Mouse (Mus musculus) spleen, embryonic (tissue): Measurements from ENCODE around the gene Ifrd2.
"Not testable (repeated sequence)": the region's sequence is repeated elsewhere in the genome, so short reads cannot be mapped to it uniquely, and the experiment has no call there.

ENCODE experiments used
- CTCF ChIA-PET: fragments of 350-600 bp; sonication (Branson Sonifier 250); formaldehyde crosslinking; loops from one replicate; lab custom pipeline; 2022; lab: Charles Lee

The Ifrd2 gene

DNA sequence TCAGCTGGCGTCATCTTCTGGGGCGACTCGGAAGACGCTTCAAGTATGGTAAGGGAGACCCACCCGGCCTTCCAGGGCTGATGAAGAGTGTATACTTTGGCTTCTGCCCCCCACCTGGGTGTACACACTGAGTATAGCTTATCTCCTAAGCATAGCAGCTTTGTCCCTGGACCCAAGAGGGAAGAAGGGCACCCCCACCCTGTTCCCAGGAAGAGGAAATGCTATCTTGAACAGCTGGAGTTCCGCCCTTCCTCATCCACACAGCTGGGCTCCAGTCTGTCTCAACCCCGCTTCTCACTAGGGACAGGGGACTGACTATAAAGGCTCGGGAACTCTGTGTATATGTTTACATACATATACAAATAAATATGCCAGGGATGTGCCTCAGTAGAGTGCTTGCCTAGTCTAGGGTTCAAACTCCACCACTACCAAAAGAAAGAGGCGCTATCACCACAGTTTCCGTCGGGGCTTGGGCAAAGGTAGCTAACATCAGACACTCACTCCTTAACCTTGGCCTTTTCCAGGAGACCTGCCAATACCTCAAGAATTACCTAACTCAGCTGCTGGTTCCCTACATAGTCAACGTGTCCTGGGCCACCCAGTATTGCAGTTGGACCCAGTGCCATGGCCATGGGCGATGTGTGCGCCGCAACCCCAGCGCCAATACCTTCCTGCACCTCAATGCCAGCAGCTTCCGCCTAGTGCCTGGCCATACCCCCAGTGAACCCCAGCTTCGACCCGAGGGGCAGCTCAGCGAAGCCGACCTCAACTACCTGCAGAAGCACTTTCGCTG lies 15.7 kb upstream of the Ifrd2 start:
- CTCF ChIA-PET: no interaction called here

DNA sequence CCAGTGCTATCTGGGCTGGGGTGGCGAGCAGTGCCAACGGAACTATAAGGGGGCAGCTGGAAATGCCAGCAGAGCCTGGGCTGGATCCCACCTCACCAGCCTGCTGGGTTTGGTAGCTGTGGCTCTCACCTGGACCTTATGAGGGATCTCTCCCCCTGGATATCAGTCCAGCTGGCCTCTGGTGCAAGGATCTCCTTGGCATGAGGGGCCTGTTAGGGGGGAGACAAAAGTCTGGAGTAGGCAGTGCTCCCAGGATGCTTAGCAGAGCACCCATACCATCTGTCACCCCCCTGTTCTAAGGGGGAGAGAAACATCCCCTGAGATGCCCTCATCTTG lies 15.1 kb upstream of the Ifrd2 start:
- CTCF ChIA-PET: interaction anchor here (0.7 kb wide), 2 partner anchors 7 to 1095 kb away, joined by 3 to 12 read pairs; no protein-coding TSS in a partner anchor

DNA sequence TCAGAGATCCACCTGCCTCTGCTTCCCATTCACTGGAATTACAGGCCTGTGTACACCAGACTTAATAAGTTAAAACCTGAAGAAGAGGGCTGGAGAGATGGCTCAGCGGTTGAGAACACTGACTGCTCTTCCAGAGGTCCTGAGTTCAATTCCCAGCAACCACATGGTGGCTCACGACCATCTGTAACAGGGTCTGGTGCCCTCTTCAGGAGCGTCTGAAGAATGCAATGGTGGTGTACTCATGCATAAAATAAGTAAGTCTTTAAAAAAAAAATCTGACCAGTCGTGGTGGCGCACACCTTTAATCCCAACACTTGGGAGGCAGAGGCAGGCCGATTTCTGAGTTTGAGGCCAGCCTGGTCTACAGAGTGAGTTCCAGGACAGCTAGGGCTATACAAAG lies 13.7 kb upstream of the Ifrd2 start:
- CTCF ChIA-PET: not testable (repeated sequence)

- CTCF ChIA-PET: no interaction called here
Measured at GRCm38 (mm10) chr9:107575579-107576356, 11.7 kb upstream of the Ifrd2 start.

DNA sequence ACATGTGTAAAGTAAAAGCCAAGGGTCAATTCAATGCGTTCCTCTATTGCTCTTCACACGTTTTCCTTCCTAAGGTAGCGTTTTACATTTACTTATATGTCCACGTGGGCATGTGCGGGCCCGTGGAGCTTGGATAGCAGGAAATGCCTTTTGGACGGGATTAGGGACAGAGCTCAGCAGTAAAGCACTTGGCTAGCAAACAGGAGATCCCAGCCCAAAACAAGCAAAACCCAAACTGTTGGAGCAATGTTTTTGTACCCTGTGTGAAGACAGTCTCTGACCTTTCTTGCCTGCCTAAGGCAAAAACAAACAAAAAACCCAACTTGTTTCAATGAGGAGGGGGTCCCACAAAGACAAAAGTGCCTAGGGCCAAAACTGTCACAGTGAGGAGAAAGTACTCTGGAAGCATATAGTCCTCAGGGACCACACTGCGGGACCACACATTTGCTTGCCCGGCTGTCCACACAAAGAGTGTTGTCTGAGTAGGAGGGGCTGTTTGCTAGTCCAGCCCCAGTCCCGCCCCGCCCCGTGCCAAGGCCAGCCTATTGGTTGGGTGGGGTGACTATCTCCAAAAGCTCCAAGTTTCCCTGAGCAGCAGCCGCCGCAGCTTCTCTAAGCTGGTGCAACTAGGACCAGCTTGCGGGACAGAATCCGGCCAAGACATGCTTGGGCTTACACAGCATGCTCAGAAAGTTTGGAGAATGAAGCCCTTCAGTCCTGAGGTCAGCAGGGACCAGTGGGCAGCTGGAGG lies 10.9 kb upstream of the Ifrd2 start, which contains the start of gene Hyal1:
TSS of gene Hyal1 (plus strand) at position 571 of the 751 bp plus-strand sequence.
- CTCF ChIA-PET: no interaction called here

GRCm38 (mm10) chr9:107577871-107578270 lies 9.6 kb upstream of the Ifrd2 start:
- CTCF ChIA-PET: no interaction called here

- CTCF ChIA-PET: interaction anchor here (1.7 kb wide), 1 partner anchor 13 kb away, joined by 4 read pairs; no protein-coding TSS in a partner anchor
Measured at GRCm38 (mm10) chr9:107578587-107578986, 8.9 kb upstream of the Ifrd2 start, which contains the start of gene Naa80. Naa80 (plus strand) TSS chr9:107578887.

DNA sequence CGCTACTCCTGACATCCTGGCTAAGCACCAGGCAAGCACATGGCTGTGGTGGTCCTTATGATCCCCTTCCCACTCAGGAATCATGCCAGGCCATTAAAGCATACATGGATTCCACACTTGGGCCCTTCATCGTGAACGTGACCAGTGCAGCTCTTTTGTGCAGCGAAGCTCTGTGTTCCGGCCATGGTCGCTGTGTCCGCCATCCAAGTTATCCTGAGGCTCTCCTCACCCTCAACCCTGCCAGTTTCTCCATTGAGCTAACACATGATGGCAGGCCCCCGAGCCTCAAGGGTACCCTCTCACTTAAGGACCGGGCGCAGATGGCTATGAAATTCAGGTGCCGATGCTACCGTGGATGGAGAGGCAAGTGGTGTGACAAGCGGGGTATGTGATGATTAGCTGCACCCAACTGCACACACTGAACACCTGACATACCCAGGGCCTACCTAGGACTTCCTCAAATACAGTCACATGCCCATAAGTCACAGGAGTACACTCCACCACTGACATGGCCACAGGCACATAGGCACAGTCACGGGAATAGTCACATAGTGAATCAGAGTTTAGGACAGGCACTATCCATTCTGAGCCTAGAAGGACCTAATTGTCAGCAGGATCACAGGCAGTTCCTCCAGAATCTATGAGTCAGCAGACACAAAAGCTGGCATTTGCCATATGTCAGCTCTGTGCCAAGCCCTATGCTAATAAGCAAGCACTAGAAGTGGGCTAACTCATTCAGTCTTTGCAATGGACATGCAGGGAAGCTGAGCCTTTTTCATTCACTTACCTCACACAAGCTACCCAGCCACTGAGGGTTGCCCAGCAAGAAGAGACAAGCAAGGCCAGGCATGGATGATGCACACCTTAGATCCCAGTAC lies 8.2 kb upstream of the Ifrd2 start:
- CTCF ChIA-PET: interaction anchor here (1.7 kb wide), 1 partner anchor 14 kb away, joined by 4 read pairs; no protein-coding TSS in a partner anchor

- CTCF ChIA-PET: interaction anchor here (0.7 kb wide), 1 partner anchor 33 kb away, joined by 3 read pairs; no protein-coding TSS in a partner anchor
Measured at GRCm38 (mm10) chr9:107580501-107581317, 6.7 kb upstream of the Ifrd2 start, which contains the start of gene Hyal3. Hyal3 (plus strand) TSS chr9:107580818.

DNA sequence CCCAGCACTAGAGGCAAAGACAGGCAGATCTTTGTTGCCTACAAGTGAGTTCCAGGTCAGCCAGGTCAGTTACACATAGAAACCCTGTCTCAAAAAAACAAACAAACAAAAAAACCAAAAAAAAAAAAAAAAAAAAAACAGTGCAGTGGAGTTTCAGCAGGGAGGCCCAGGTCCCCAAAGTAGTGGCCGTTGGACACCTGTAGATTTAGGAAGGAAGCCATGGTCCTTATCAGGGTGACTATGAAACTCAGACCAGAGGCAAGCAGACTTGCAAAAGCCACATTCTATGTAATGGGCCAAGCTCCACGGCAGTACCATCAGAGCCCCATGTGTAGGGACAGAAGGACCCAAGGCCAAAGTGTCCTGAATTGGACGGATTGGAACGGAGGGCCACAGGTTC lies 5.9 kb upstream of the Ifrd2 start:
- CTCF ChIA-PET: interaction anchor here (0.7 kb wide), 1 partner anchor 1346 kb away, joined by 6 read pairs; no protein-coding TSS in a partner anchor

- CTCF ChIA-PET: no interaction called here
Measured at GRCm38 (mm10) chr9:107582509-107583062, 4.9 kb upstream of the Ifrd2 start.

- CTCF ChIA-PET: no interaction called here
Measured at GRCm38 (mm10) chr9:107583174-107583573, 4.3 kb upstream of the Ifrd2 start.

DNA sequence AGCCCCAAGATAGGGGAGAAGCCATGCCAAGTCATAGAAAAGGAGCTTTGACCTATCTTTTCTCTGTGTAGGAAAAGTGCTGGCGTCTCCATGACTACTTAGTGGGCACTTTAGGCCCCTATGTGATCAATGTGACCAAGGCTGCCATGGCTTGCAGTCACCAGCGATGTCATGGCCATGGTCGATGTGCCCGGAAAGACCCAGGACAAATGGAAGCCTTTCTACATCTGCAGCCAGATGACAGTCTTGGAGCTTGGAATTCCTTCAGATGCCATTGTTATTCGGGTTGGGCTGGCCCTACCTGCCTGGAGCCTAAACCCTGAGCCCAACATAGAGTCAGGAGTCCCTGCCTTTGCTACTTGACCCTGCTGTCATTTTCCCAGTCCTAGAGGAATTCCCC lies 938 bp upstream of the Ifrd2 start:
- CTCF ChIA-PET: no interaction called here

DNA sequence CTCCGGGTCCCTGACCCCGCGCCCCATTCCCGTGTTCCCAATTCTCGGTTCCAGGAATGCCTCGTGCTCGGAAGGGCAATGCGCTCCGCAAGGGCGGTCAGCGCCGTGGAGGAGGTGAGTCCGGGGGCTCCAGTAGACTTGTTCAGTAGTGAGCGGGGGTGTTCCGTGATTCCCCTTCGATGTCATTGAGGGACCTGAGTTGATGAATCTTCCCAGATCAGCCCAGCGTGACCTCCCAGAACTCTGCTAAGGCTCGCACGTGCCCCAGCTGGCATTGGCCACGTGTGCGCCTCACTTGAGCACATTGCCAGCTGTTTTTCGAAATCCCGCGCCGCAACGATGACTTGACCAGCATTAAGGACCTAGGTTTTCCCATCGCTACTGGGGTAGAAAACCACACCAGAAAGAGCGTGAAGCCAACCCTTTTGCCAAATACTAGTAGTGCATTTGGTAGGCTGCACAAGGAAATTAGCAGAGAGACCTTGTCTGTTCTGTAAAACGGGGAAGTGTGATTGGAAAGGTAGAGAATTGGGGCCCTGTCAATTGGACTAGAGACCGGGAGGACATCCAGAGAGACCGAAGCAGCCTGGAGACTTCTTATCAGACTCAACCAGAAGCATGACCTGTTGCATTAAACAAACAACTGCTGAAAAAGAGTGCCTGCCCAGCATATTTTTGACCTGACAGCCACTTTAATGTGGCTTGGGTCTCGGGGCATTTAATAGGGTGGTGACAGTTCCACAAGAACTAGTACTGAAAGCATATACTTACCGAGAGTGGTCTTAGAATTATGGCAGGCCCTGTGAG lies 594 bp downstream of the Ifrd2 start:
- CTCF ChIA-PET: interaction anchor here (0.8 to 1.1 kb wide), 2 partner anchors 21 to 48 kb away, joined by 3 to 4 read pairs; no protein-coding TSS in a partner anchor

GRCm38 (mm10) chr9:107590058-107590772 lies 2.8 kb downstream of the Ifrd2 start:
- CTCF ChIA-PET: interaction anchor here (0.6 kb wide), 1 partner anchor 125 kb away, joined by 6 read pairs; no protein-coding TSS in a partner anchor

GRCm38 (mm10) chr9:107590773-107591060 lies 3.3 kb downstream of the Ifrd2 start:
- CTCF ChIA-PET: no interaction called here

GRCm38 (mm10) chr9:107593101-107593976 lies 5.9 kb downstream of the Ifrd2 start:
- CTCF ChIA-PET: interaction anchor here (1.2 kb wide), 1 partner anchor 35 kb away, joined by 3 read pairs; no protein-coding TSS in a partner anchor
